16 mouse cellular contexts compared by ENCODE assay signal in genomic region chr17:66289894-66290293, GRCm38 (mm10).
"Had no signal": no experiment of that assay in that cellular context is flagged by ENCODE, and none has a peak within 500 bp of the region (broad histone marks: within the 10 kb centered on the region; RNA-seq: fewer than 3 reads in every experiment).

No protein-coding gene starts in this region.

- H3K27ac ChIP-seq: neural tube, embryonic 13.5 days; neural tube, embryonic 15.5 days; stomach, embryonic 15.5 days; stomach, postnatal 0 days had no signal

- DNase-seq: retina, postnatal 1 day; right cerebral cortex, adult 18-20 months; right cerebral cortex, postnatal 14 days; right cerebral cortex, postnatal 25 days; right cerebral cortex, postnatal 4 days; spleen, adult 18-20 months; thymus, adult 18-20 months; thymus, adult 2 months; thymus, postnatal 14 days; thymus, postnatal 25 days; thymus, postnatal 36 days; thymus, postnatal 4 days had no signal

- H3K4me3 ChIP-seq: neural tube, embryonic 13.5 days; neural tube, embryonic 15.5 days; stomach, embryonic 15.5 days had no signal
